Mouse (Mus musculus): ENCODE data around the gene Acsm3. TPM values are rescaled to one million over a fixed set of nuclear protein-coding genes. Genes with fewer than 3 reads are reported as not detected.
A peak's percentile ranks its signal among the peaks of the same experiment; 100 is the strongest.

The Acsm3 gene
- polyA plus RNA-seq, 1 experiment from 2014 or later: 21.7 TPM

GRCm38 (mm10) chr7:119789024-119789423, 28.3 kb downstream of the Acsm3 start:
- H3K36me3 ChIP-seq (replicated peaks; ENCODE audit: insufficient read depth, low read length): peaks cover 31% of the 10 kb centered on the region
- H3K4me2 ChIP-seq (ENCODE audit: low read depth, low read length): no peak overlapping the region
- ATAC-seq (no peak), DNase-seq (no peak)
- 76% methylated on average over 3 of the region's 3 CpGs for WGBS (ENCODE audit: insufficient replicate concordance)
- H3K27ac ChIP-seq (ENCODE audit: low read depth): no peak overlapping the region
- peaks cover 5% of the 10 kb centered on the region; the same call in 1 of the 2 replicates for H3K4me1 ChIP-seq (ENCODE audit: insufficient read depth)
- no peaks in the 10 kb centered on the region for H3K9me3 ChIP-seq (ENCODE audit: low read length)
- no peaks in the 10 kb centered on the region for H3K27me3 ChIP-seq (ENCODE audit: insufficient read depth, low read length)
- TF ChIP-seq EP300 (IDR thresholded peaks at IDR 0.05; ENCODE audit: low read depth): no peak
- TF ChIP-seq CTCF (IDR thresholded peaks at IDR 0.05; ENCODE audit: low read depth): peak; percentile 17
- no peak overlapping the region for H3K9ac ChIP-seq (replicated peaks)
- no peak overlapping the region for H3K4me3 ChIP-seq (ENCODE audit: low read depth, low read length)

- ATAC-seq: peak; percentile 97
- peak within 1 kb of the TSS; percentile 71 for H3K9ac ChIP-seq (replicated peaks)
- H3K4me3 ChIP-seq (ENCODE audit: low read depth, low read length): peak within 1 kb of the TSS; percentile 93
- peak within 1 kb of the TSS; percentile 92 for H3K4me2 ChIP-seq (ENCODE audit: low read depth, low read length)
- DNase-seq: peak; percentile 94
- peak within 1 kb of the TSS; percentile 77 for H3K27ac ChIP-seq (ENCODE audit: low read depth)
- H3K9me3 ChIP-seq (ENCODE audit: low read length): no peaks in the 10 kb centered on the region
- H3K4me1 ChIP-seq (ENCODE audit: insufficient read depth): peaks cover 11% of the 10 kb centered on the region
- no peaks in the 10 kb centered on the region for H3K27me3 ChIP-seq (ENCODE audit: insufficient read depth, low read length)
- peaks cover 7% of the 10 kb centered on the region; the same call in 1 of the 2 replicates for H3K36me3 ChIP-seq (replicated peaks; ENCODE audit: insufficient read depth, low read length)
- TF ChIP-seq EP300 (IDR thresholded peaks at IDR 0.05; ENCODE audit: low read depth) (peak; percentile 67), CTCF (IDR thresholded peaks at IDR 0.05; ENCODE audit: low read depth) (0 out of 2 replicates have a peak, but pooled peaks have one; percentile 1)
- WGBS (ENCODE audit: insufficient replicate concordance): under 1% methylated on average over 53 of the region's 53 CpGs
Measured at GRCm38 (mm10) chr7:119793586-119794250, 33.0 kb downstream of the Acsm3 start, which contains the start of the genes Rexo5 and Eri2. TSS of gene Rexo5 (plus strand) at chr7:119794006. TSS of gene Eri2 (minus strand) at chr7:119794058.

- H3K4me3 ChIP-seq (ENCODE audit: low read depth, low read length): peak overlapping the region; percentile 93
- H3K9ac ChIP-seq (replicated peaks): peak overlapping the region; percentile 71
- H3K4me2 ChIP-seq (ENCODE audit: low read depth, low read length): peak overlapping the region; percentile 92
- H3K27ac ChIP-seq (ENCODE audit: low read depth): peak overlapping the region; percentile 77
- peaks cover 11% of the 10 kb centered on the region for H3K4me1 ChIP-seq (ENCODE audit: insufficient read depth)
- no peaks in the 10 kb centered on the region for H3K9me3 ChIP-seq (ENCODE audit: low read length)
- no peak for TF ChIP-seq EP300 (IDR thresholded peaks at IDR 0.05; ENCODE audit: low read depth)
- TF ChIP-seq CTCF (IDR thresholded peaks at IDR 0.05; ENCODE audit: low read depth): no peak
- peaks cover 6% of the 10 kb centered on the region; the same call in 1 of the 2 replicates for H3K36me3 ChIP-seq (replicated peaks; ENCODE audit: insufficient read depth, low read length)
- WGBS (ENCODE audit: insufficient replicate concordance): 1% methylated on average over 21 of the region's 21 CpGs
- ATAC-seq (peak; percentile 59), DNase-seq (no peak)
- H3K27me3 ChIP-seq (ENCODE audit: insufficient read depth, low read length): no peaks in the 10 kb centered on the region
Measured at GRCm38 (mm10) chr7:119794251-119794638, 33.5 kb downstream of the Acsm3 start.

- no peak for DNase-seq
- H3K9ac ChIP-seq (replicated peaks): peak overlapping the region; percentile 53; the same call in 1 of the 2 replicates
- ATAC-seq: no peak
- peaks cover 11% of the 10 kb centered on the region for H3K4me1 ChIP-seq (ENCODE audit: insufficient read depth)
- H3K4me3 ChIP-seq (ENCODE audit: low read depth, low read length): peak overlapping the region; percentile 40
- TF ChIP-seq CTCF (IDR thresholded peaks at IDR 0.05; ENCODE audit: low read depth) (no peak), EP300 (IDR thresholded peaks at IDR 0.05; ENCODE audit: low read depth) (no peak)
- no peaks in the 10 kb centered on the region for H3K9me3 ChIP-seq (ENCODE audit: low read length)
- peak overlapping the region; percentile 67 for H3K4me2 ChIP-seq (ENCODE audit: low read depth, low read length)
- no peaks in the 10 kb centered on the region for H3K36me3 ChIP-seq (replicated peaks; ENCODE audit: insufficient read depth, low read length)
- no peaks in the 10 kb centered on the region for H3K27me3 ChIP-seq (ENCODE audit: insufficient read depth, low read length)
- no peak overlapping the region; the same call in 1 of the 2 replicates for H3K27ac ChIP-seq (ENCODE audit: low read depth)
Measured at GRCm38 (mm10) chr7:119795311-119795710, 34.6 kb downstream of the Acsm3 start.

GRCm38 (mm10) chr7:119800488-119800887, 39.8 kb downstream of the Acsm3 start:
- Histone ChIP-seq H3K9ac (replicated peaks) (no peak overlapping the region), H3K27me3 (ENCODE audit: insufficient read depth, low read length) (no peaks in the 10 kb centered on the region), H3K9me3 (ENCODE audit: low read length) (no peaks in the 10 kb centered on the region), H3K27ac (ENCODE audit: low read depth) (no peak overlapping the region), H3K4me2 (ENCODE audit: low read depth, low read length) (no peak overlapping the region), H3K36me3 (replicated peaks; ENCODE audit: insufficient read depth, low read length) (peaks cover 3% of the 10 kb centered on the region; the same call in 1 of the 2 replicates), H3K4me1 (ENCODE audit: insufficient read depth) (no peaks in the 10 kb centered on the region; the same call in 1 of the 2 replicates), H3K4me3 (ENCODE audit: low read depth, low read length) (no peak overlapping the region)
- no peak for TF ChIP-seq EP300 (IDR thresholded peaks at IDR 0.05; ENCODE audit: low read depth)
- TF ChIP-seq CTCF (IDR thresholded peaks at IDR 0.05; ENCODE audit: low read depth): peak; percentile 51
- ATAC-seq: no peak
- 87% methylated on average over 3 of the region's 3 CpGs for WGBS (ENCODE audit: insufficient replicate concordance)
- DNase-seq: no peak

- no peak for ATAC-seq
- no peak overlapping the region for H3K4me3 ChIP-seq (ENCODE audit: low read depth, low read length)
- WGBS (ENCODE audit: insufficient replicate concordance): 72% methylated on average over 3 of the region's 3 CpGs
- H3K9me3 ChIP-seq (ENCODE audit: low read length): no peaks in the 10 kb centered on the region
- no peak overlapping the region for H3K27ac ChIP-seq (ENCODE audit: low read depth)
- no peak overlapping the region for H3K4me2 ChIP-seq (ENCODE audit: low read depth, low read length)
- H3K4me1 ChIP-seq (ENCODE audit: insufficient read depth): no peaks in the 10 kb centered on the region
- TF ChIP-seq EP300 (IDR thresholded peaks at IDR 0.05; ENCODE audit: low read depth) (no peak), CTCF (IDR thresholded peaks at IDR 0.05; ENCODE audit: low read depth) (no peak)
- peaks cover 3% of the 10 kb centered on the region; the same call in 1 of the 2 replicates for H3K36me3 ChIP-seq (replicated peaks; ENCODE audit: insufficient read depth, low read length)
- no peak overlapping the region for H3K9ac ChIP-seq (replicated peaks)
- H3K27me3 ChIP-seq (ENCODE audit: insufficient read depth, low read length): no peaks in the 10 kb centered on the region
- no peak for DNase-seq
Measured at GRCm38 (mm10) chr7:119800991-119801390, 40.3 kb downstream of the Acsm3 start.

Measured in liver, postnatal 0 days (tissue).